In the genomic region with DNA sequence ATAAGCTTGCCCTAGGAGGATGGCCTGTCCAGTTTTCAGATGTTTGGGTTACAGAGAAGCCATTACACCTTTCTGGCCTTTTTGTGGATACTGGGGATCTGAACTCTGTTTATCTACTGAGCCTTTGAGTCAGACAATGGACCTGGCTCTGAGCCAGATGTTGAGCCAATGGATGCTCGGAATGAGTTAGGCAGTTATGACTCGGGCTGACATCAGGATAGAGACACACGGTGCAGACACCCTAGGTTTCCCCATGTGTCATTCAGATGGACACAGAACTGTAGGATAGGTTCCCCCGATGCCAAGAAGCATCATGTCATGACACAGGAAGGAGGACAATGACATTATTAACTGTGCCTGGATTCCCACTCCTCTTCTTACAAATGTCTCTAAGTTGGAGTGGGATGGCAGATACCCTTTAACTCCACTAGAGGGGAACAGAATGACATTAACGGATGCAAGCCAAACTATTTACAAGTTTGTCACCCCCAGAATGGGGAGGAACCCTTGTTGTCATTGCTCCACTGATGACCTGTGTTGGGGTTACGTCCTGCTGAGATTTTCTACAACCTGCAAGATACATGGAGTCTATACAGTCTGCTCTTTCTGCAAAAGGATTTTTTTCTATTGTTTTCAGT, we compare ENCODE assay signal across 17 mouse cellular contexts.
A peak's percentile ranks its signal among the peaks of the same experiment; 100 is the strongest.
DNase-seq lines count a peak whose midpoint lies in the region; ATAC-seq and TF ChIP-seq lines count a peak whose summit lies in the region.
"Had no signal": no experiment of that assay in that cellular context is flagged by ENCODE, and none has a peak within 500 bp of the region (broad histone marks: within the 10 kb centered on the region; RNA-seq: fewer than 3 reads in every experiment).

No protein-coding gene starts in this region.

- no peak overlapping the region for H3K4me2 ChIP-seq in hindbrain, postnatal 0 days (ENCODE audit: low read depth, low read length)
- no peak overlapping the region for H3K4me2 ChIP-seq in hindbrain, embryonic 14.5 days (replicated peaks)
- H3K4me2 ChIP-seq: embryonic facial prominence, embryonic 13.5 days; forebrain, embryonic 13.5 days; hindbrain, embryonic 15.5 days; kidney, embryonic 15.5 days; limb, embryonic 15.5 days; stomach, embryonic 15.5 days had no signal

- no peaks in the 10 kb centered on the region for H3K36me3 ChIP-seq in hindbrain, postnatal 0 days (ENCODE audit: insufficient read depth, low read length)
- no peaks in the 10 kb centered on the region for H3K36me3 ChIP-seq in hindbrain, embryonic 14.5 days (replicated peaks; ENCODE audit: control insufficient read depth, insufficient read depth)
- H3K36me3 ChIP-seq: embryonic facial prominence, embryonic 13.5 days; heart, embryonic 10.5 days; hindbrain, embryonic 15.5 days; kidney, embryonic 15.5 days; limb, embryonic 15.5 days; stomach, embryonic 15.5 days had no signal

- DNase-seq in hindbrain, postnatal 0 days (ENCODE audit: low spot score) = no peak
- DNase-seq in hindbrain, embryonic 14.5 days (ENCODE audit: low spot score) = no peak
- DNase-seq in lung, postnatal 10 days = peak; percentile 16
- no peak for DNase-seq in lung, adult 18-20 months
- DNase-seq in MN1 (ENCODE audit: low spot score) = peak; percentile 23
- no peak for DNase-seq in urinary bladder, postnatal 25 days (ENCODE audit: low spot score)
- DNase-seq in B cell, adult 2 months = no peak
- DNase-seq: cerebellum, postnatal 36 days had no signal

- no peak for TF ChIP-seq POLR2A in cortical plate, adult 2 months (IDR thresholded peaks at IDR 0.05; ENCODE audit: extremely low read depth, insufficient read depth, low read length)

- H3K9ac ChIP-seq in hindbrain, postnatal 0 days (replicated peaks; ENCODE audit: low read length) = no peak overlapping the region
- no peak overlapping the region for H3K9ac ChIP-seq in hindbrain, embryonic 14.5 days
- H3K9ac ChIP-seq: embryonic facial prominence, embryonic 13.5 days; forebrain, embryonic 13.5 days; hindbrain, embryonic 15.5 days; kidney, embryonic 15.5 days; limb, embryonic 15.5 days; stomach, embryonic 15.5 days had no signal

- H3K4me3 ChIP-seq in hindbrain, postnatal 0 days (ENCODE audit: low read length) = no peak overlapping the region
- H3K4me3 ChIP-seq in hindbrain, embryonic 14.5 days (replicated peaks; ENCODE audit: low read length) = no peak overlapping the region
- H3K4me3 ChIP-seq in cortical plate, adult 2 months (ENCODE audit: insufficient read depth, low read length) = no peak overlapping the region
- H3K4me3 ChIP-seq: embryonic facial prominence, embryonic 13.5 days; forebrain, embryonic 13.5 days; heart, embryonic 10.5 days; hindbrain, embryonic 15.5 days; kidney, embryonic 15.5 days; limb, embryonic 15.5 days; stomach, embryonic 15.5 days had no signal

- no peaks in the 10 kb centered on the region for H3K9me3 ChIP-seq in hindbrain, postnatal 0 days (ENCODE audit: low read length)
- H3K9me3 ChIP-seq in hindbrain, embryonic 14.5 days (ENCODE audit: control insufficient read depth, low read length) = no peaks in the 10 kb centered on the region
- H3K9me3 ChIP-seq: embryonic facial prominence, embryonic 13.5 days; forebrain, embryonic 13.5 days; heart, embryonic 10.5 days; hindbrain, embryonic 15.5 days; kidney, embryonic 15.5 days; limb, embryonic 15.5 days; stomach, embryonic 15.5 days had no signal

- H3K4me1 ChIP-seq in hindbrain, postnatal 0 days (ENCODE audit: insufficient read depth, low read length) = no peaks in the 10 kb centered on the region
- no peaks in the 10 kb centered on the region for H3K4me1 ChIP-seq in hindbrain, embryonic 14.5 days (replicated peaks; ENCODE audit: control insufficient read depth, insufficient read depth, low read length)
- no peaks in the 10 kb centered on the region for H3K4me1 ChIP-seq in cortical plate, adult 2 months (ENCODE audit: control insufficient read depth, insufficient read depth, low read length)
- H3K4me1 ChIP-seq: embryonic facial prominence, embryonic 13.5 days; forebrain, embryonic 13.5 days; heart, embryonic 10.5 days; hindbrain, embryonic 15.5 days; limb, embryonic 15.5 days; stomach, embryonic 15.5 days had no signal

- peak; percentile 67 for TF ChIP-seq CTCF in hindbrain, postnatal 0 days (IDR thresholded peaks at IDR 0.05; ENCODE audit: low read depth)
- peak; percentile 18; the same call in 1 of the 2 replicates for TF ChIP-seq CTCF in cortical plate, adult 2 months (IDR thresholded peaks at IDR 0.05; ENCODE audit: extremely low read depth, insufficient read depth, low read length)

- 70% methylated on average over 6 of the region's 6 CpGs for WGBS in hindbrain, postnatal 0 days
- 76% methylated on average over 6 of the region's 6 CpGs for WGBS in hindbrain, embryonic 14.5 days

- H3K27me3 ChIP-seq in hindbrain, postnatal 0 days (ENCODE audit: insufficient read depth, low read length) = no peaks in the 10 kb centered on the region
- H3K27me3 ChIP-seq in hindbrain, embryonic 14.5 days (ENCODE audit: control insufficient read depth, insufficient read depth, low read length) = no peaks in the 10 kb centered on the region
- H3K27me3 ChIP-seq: embryonic facial prominence, embryonic 13.5 days; forebrain, embryonic 13.5 days; hindbrain, embryonic 15.5 days; kidney, embryonic 15.5 days; limb, embryonic 15.5 days; stomach, embryonic 15.5 days had no signal

- ATAC-seq in hindbrain, postnatal 0 days = no peak
- ATAC-seq in hindbrain, embryonic 14.5 days (ENCODE audit: low FRiP score) = no peak
- ATAC-seq: forebrain, embryonic 13.5 days had no signal

- H3K27ac ChIP-seq in hindbrain, postnatal 0 days = no peak overlapping the region
- no peak overlapping the region for H3K27ac ChIP-seq in hindbrain, embryonic 14.5 days
- H3K27ac ChIP-seq in cortical plate, adult 2 months (ENCODE audit: insufficient read depth, low read length) = no peak overlapping the region
- H3K27ac ChIP-seq: embryonic facial prominence, embryonic 13.5 days; forebrain, embryonic 13.5 days; heart, embryonic 10.5 days; hindbrain, embryonic 15.5 days; kidney, embryonic 15.5 days; limb, embryonic 15.5 days; macrophage; stomach, embryonic 15.5 days had no signal

Comparison
In these comparisons a context has a peak if more than half of its experiments do, and no peak if none do; other contexts are left out.
1. DNase-seq: peak in lung, postnatal 10 days (single experiment) and MN1 (single experiment); none in hindbrain, postnatal 0 days (single experiment), hindbrain, embryonic 14.5 days (single experiment), lung, adult 18-20 months (0 of 2), urinary bladder, postnatal 25 days (single experiment) and B cell, adult 2 months (0 of 2).